Mouse (Mus musculus): ENCODE data around the gene Pgm2l1. TPM values are rescaled to one million over a fixed set of nuclear protein-coding genes. Genes with fewer than 3 reads are reported as not detected.

The Pgm2l1 gene
- 4.9 and 5.1 TPM in 2 replicates for polyA plus RNA-seq (2012; rRNA removed)
- polyA plus RNA-seq (2014; fragmentation: Nextera tagmentation; extraction: Ambion mirVana), result 3.2 and 4.1 TPM in 2 replicates

- under 1% methylated on average over 54 of the region's 72 CpGs for WGBS
- no peaks in the 10 kb centered on the region for H3K9me3 ChIP-seq (ENCODE audit: control insufficient read depth, low read length)
- peak within 1 kb of the TSS; percentile 68 for H3K27ac ChIP-seq (replicated peaks; ENCODE audit: low read depth, low read length)
- H3K9ac ChIP-seq (ENCODE audit: low read depth, low read length, severe bottlenecking), result peak within 1 kb of the TSS; percentile 72
- H3K4me2 ChIP-seq (replicated peaks; ENCODE audit: low read depth, low read length, severe bottlenecking), result peak within 1 kb of the TSS; percentile 95
- peak; percentile 96 for DNase-seq (ENCODE audit: low spot score)
- H3K36me3 ChIP-seq (ENCODE audit: control insufficient read depth, insufficient read depth, low read length), result no peaks in the 10 kb centered on the region
- peak; percentile 97 for ATAC-seq (ENCODE audit: low FRiP score, low read depth)
- H3K4me1 ChIP-seq (ENCODE audit: control insufficient read depth, insufficient read depth, low read length), result peaks cover 6% of the 10 kb centered on the region; the same call in 1 of the 2 replicates
- peak within 1 kb of the TSS; percentile 85 for H3K4me3 ChIP-seq (replicated peaks; ENCODE audit: low read length)
- H3K27me3 ChIP-seq (ENCODE audit: control insufficient read depth, insufficient read depth, low read length), result no peaks in the 10 kb centered on the region
- TF ChIP-seq POLR2A (IDR thresholded peaks at IDR 0.05; ENCODE audit: borderline replicate concordance, extremely low read depth, insufficient read depth, insufficient read length), result peak; percentile 33; the same call in 1 of the 2 replicates
Measured at GRCm38 (mm10) chr7:100227158-100227875, at the start of gene Pgm2l1. Gene Pgm2l1, plus strand, starts transcription at chr7:100227394.

GRCm38 (mm10) chr7:100178016-100178890 lies 48.9 kb upstream of the Pgm2l1 start:
- H3K4me1 ChIP-seq (ENCODE audit: control insufficient read depth, insufficient read depth, low read length), result peaks cover 8% of the 10 kb centered on the region
- no peaks in the 10 kb centered on the region for H3K9me3 ChIP-seq (ENCODE audit: control insufficient read depth, low read length)
- H3K4me2 ChIP-seq (replicated peaks; ENCODE audit: low read depth, low read length, severe bottlenecking), result peak overlapping the region; percentile 58
- peak overlapping the region; percentile 40; the same call in 1 of the 2 replicates for H3K9ac ChIP-seq (ENCODE audit: low read depth, low read length, severe bottlenecking)
- peak overlapping the region; percentile 35 for H3K4me3 ChIP-seq (replicated peaks; ENCODE audit: low read length)
- DNase-seq (ENCODE audit: low spot score), result peak; percentile 58
- no peaks in the 10 kb centered on the region for H3K36me3 ChIP-seq (ENCODE audit: control insufficient read depth, insufficient read depth, low read length)
- no peak overlapping the region for H3K27ac ChIP-seq (replicated peaks; ENCODE audit: low read depth, low read length)
- WGBS, result 7% methylated on average over 30 of the region's 30 CpGs
- peaks cover 31% of the 10 kb centered on the region for H3K27me3 ChIP-seq (ENCODE audit: control insufficient read depth, insufficient read depth, low read length)
- TF ChIP-seq POLR2A (IDR thresholded peaks at IDR 0.05; ENCODE audit: borderline replicate concordance, extremely low read depth, insufficient read depth, insufficient read length), result no peak
- peak; percentile 57; the same call in 1 of the 2 replicates for ATAC-seq (ENCODE audit: low FRiP score, low read depth)

DNA sequence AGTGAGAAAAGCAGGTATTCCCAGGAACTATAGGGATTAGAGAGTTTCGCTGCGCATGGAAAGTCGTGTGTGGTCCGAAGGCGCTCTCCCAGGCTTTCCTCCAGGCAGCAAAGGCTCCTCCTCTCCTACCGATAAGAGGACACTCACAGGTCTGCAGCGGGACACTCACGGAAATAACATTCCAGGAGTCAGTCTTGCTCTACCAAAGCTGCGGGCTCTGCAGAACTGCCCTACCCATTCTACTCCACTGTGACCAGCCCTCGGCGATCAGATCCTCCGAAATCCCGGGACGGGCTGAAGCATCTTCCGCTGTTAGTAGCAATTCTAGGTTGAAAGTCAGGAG lies 48.3 kb upstream of the Pgm2l1 start:
- Histone ChIP-seq H3K27me3 (ENCODE audit: control insufficient read depth, insufficient read depth, low read length) (peaks cover 31% of the 10 kb centered on the region), H3K4me2 (replicated peaks; ENCODE audit: low read depth, low read length, severe bottlenecking) (peak overlapping the region; percentile 58), H3K4me3 (replicated peaks; ENCODE audit: low read length) (peak overlapping the region; percentile 35), H3K9ac (ENCODE audit: low read depth, low read length, severe bottlenecking) (peak overlapping the region; percentile 40; the same call in 1 of the 2 replicates), H3K9me3 (ENCODE audit: control insufficient read depth, low read length) (no peaks in the 10 kb centered on the region), H3K27ac (replicated peaks; ENCODE audit: low read depth, low read length) (no peak overlapping the region), H3K36me3 (ENCODE audit: control insufficient read depth, insufficient read depth, low read length) (no peaks in the 10 kb centered on the region), H3K4me1 (ENCODE audit: control insufficient read depth, insufficient read depth, low read length) (peaks cover 8% of the 10 kb centered on the region)
- TF ChIP-seq POLR2A (IDR thresholded peaks at IDR 0.05; ENCODE audit: borderline replicate concordance, extremely low read depth, insufficient read depth, insufficient read length), result no peak
- no peak for ATAC-seq (ENCODE audit: low FRiP score, low read depth)
- 1% methylated on average over 15 of the region's 15 CpGs for WGBS
- no peak for DNase-seq (ENCODE audit: low spot score)

DNA sequence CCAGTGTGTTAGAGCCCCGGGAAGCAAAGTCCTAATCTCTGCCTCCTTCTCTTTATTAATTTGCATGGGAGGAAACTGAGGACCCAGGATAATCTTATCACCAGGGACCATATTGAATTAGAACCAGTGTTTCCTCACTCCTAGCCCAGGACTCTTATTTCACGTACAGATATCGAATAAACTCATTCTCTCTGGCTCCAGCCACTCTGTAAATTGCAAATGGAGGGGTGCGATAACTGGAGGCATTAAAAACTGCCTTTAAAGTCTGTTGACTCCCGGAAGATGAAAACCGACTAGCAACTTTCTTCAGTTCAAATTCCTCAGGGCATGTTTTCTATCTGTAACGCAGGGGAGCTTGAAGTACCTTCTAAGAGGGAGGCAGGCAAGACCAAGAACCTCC lies 47.8 kb upstream of the Pgm2l1 start:
- H3K4me2 ChIP-seq (replicated peaks; ENCODE audit: low read depth, low read length, severe bottlenecking), result peak overlapping the region; percentile 58
- no peak for TF ChIP-seq POLR2A (IDR thresholded peaks at IDR 0.05; ENCODE audit: borderline replicate concordance, extremely low read depth, insufficient read depth, insufficient read length)
- WGBS, result 54% methylated on average over 7 of the region's 7 CpGs
- H3K9me3 ChIP-seq (ENCODE audit: control insufficient read depth, low read length), result no peaks in the 10 kb centered on the region
- H3K4me3 ChIP-seq (replicated peaks; ENCODE audit: low read length), result peak overlapping the region; percentile 35; the same call in 1 of the 2 replicates
- peaks cover 31% of the 10 kb centered on the region for H3K27me3 ChIP-seq (ENCODE audit: control insufficient read depth, insufficient read depth, low read length)
- H3K27ac ChIP-seq (replicated peaks; ENCODE audit: low read depth, low read length), result no peak overlapping the region
- no peak for ATAC-seq (ENCODE audit: low FRiP score, low read depth)
- H3K36me3 ChIP-seq (ENCODE audit: control insufficient read depth, insufficient read depth, low read length), result no peaks in the 10 kb centered on the region
- no peak for DNase-seq (ENCODE audit: low spot score)
- no peak overlapping the region for H3K9ac ChIP-seq (ENCODE audit: low read depth, low read length, severe bottlenecking)
- H3K4me1 ChIP-seq (ENCODE audit: control insufficient read depth, insufficient read depth, low read length), result peaks cover 8% of the 10 kb centered on the region

GRCm38 (mm10) chr7:100179836-100180407 lies 47.3 kb upstream of the Pgm2l1 start:
- Histone ChIP-seq H3K27me3 (ENCODE audit: control insufficient read depth, insufficient read depth, low read length) (peaks cover 31% of the 10 kb centered on the region), H3K9ac (ENCODE audit: low read depth, low read length, severe bottlenecking) (no peak overlapping the region), H3K4me3 (replicated peaks; ENCODE audit: low read length) (no peak overlapping the region), H3K4me1 (ENCODE audit: control insufficient read depth, insufficient read depth, low read length) (peaks cover 8% of the 10 kb centered on the region), H3K4me2 (replicated peaks; ENCODE audit: low read depth, low read length, severe bottlenecking) (no peak overlapping the region), H3K9me3 (ENCODE audit: control insufficient read depth, low read length) (no peaks in the 10 kb centered on the region), H3K36me3 (ENCODE audit: control insufficient read depth, insufficient read depth, low read length) (no peaks in the 10 kb centered on the region), H3K27ac (replicated peaks; ENCODE audit: low read depth, low read length) (no peak overlapping the region)
- TF ChIP-seq POLR2A (IDR thresholded peaks at IDR 0.05; ENCODE audit: borderline replicate concordance, extremely low read depth, insufficient read depth, insufficient read length), result no peak
- ATAC-seq (ENCODE audit: low FRiP score, low read depth), result no peak
- DNase-seq (ENCODE audit: low spot score), result no peak
- 68% methylated on average over 7 of the region's 7 CpGs for WGBS
